Comparison of ENCODE assay signal across 9 mouse cellular contexts in genomic region chr11:17212903-17213509, GRCm38 (mm10). TPM values are rescaled to one million over a fixed set of nuclear protein-coding genes. Genes with fewer than 3 reads are reported as not detected.
A peak's percentile ranks its signal among the peaks of the same experiment; 100 is the strongest.
DNase-seq lines count a peak whose midpoint lies in the region; ATAC-seq and TF ChIP-seq lines count a peak whose summit lies in the region.
"Had no signal": no experiment of that assay in that cellular context is flagged by ENCODE, and none has a peak within 500 bp of the region (broad histone marks: within the 10 kb centered on the region; RNA-seq: fewer than 3 reads in every experiment).

No protein-coding gene starts in this region.

- H3K36me3 ChIP-seq in heart, embryonic 10.5 days = peaks cover 12% of the 10 kb centered on the region
- peaks cover 4% of the 10 kb centered on the region; the same call in 1 of the 2 replicates for H3K36me3 ChIP-seq in hindbrain, embryonic 16.5 days (ENCODE audit: control insufficient read depth, insufficient read depth, low read length)
- H3K36me3 ChIP-seq in midbrain, embryonic 10.5 days = peaks cover 15% of the 10 kb centered on the region

- H3K9ac ChIP-seq in hindbrain, embryonic 16.5 days (ENCODE audit: low read depth, low read length) = no peak overlapping the region

- peak overlapping the region; percentile 85 for H3K4me2 ChIP-seq in hindbrain, embryonic 16.5 days (ENCODE audit: low read length)

- H3K4me1 ChIP-seq in heart, embryonic 10.5 days = peaks cover 14% of the 10 kb centered on the region
- no peaks in the 10 kb centered on the region for H3K4me1 ChIP-seq in bone marrow, adult 2 months (ENCODE audit: control insufficient read depth, insufficient read depth, low read length)
- H3K4me1 ChIP-seq in hindbrain, embryonic 16.5 days (ENCODE audit: control insufficient read depth, insufficient read depth, low read depth, low read length) = peaks cover 23% of the 10 kb centered on the region
- H3K4me1 ChIP-seq in midbrain, embryonic 10.5 days = peaks cover 26% of the 10 kb centered on the region

- no peak for TF ChIP-seq POLR2A in bone marrow, adult 2 months (IDR thresholded peaks at IDR 0.05; ENCODE audit: borderline replicate concordance, control insufficient read depth, low read depth, low read length)

- 51% methylated on average over 5 of the region's 5 CpGs for WGBS in heart, embryonic 10.5 days
- 42% methylated on average over 5 of the region's 5 CpGs for WGBS in bone marrow, adult 2 months
- 86% methylated on average over 5 of the region's 5 CpGs for WGBS in hindbrain, embryonic 16.5 days
- WGBS in midbrain, embryonic 10.5 days = 87% methylated on average over 5 of the region's 5 CpGs

- no peak for DNase-seq in heart, embryonic 10.5 days (ENCODE audit: low spot score)
- no peak for DNase-seq in heart, adult 9 months (ENCODE audit: low spot score in 2 of 2)
- no peak for DNase-seq in midbrain, embryonic 10.5 days (ENCODE audit: low spot score)
- no peak for DNase-seq in spleen, postnatal 14 days (ENCODE audit: low spot score in 2 of 2)
- no peak for DNase-seq in yolk sac, embryonic 10.5 days (ENCODE audit: low spot score)
- DNase-seq in adrenal gland, postnatal 14 days = no peak
- DNase-seq: lung, adult 2 months had no signal

- H3K4me3 ChIP-seq in heart, embryonic 10.5 days = peak overlapping the region; percentile 84
- peak overlapping the region; percentile 29 for H3K4me3 ChIP-seq in bone marrow, adult 2 months (replicated peaks; ENCODE audit: control insufficient read depth, low read depth, low read length)
- no peak overlapping the region for H3K4me3 ChIP-seq in hindbrain, embryonic 16.5 days (ENCODE audit: low read length)
- peak overlapping the region; percentile 92 for H3K4me3 ChIP-seq in midbrain, embryonic 10.5 days

- TF ChIP-seq CTCF in bone marrow, adult 2 months (IDR thresholded peaks at IDR 0.05; ENCODE audit: control insufficient read depth, insufficient read depth, low read length) = no peak

- H3K27me3 ChIP-seq in heart, embryonic 10.5 days (ENCODE audit: insufficient read depth, poor library complexity, severe bottlenecking) = no peaks in the 10 kb centered on the region
- no peaks in the 10 kb centered on the region for H3K27me3 ChIP-seq in hindbrain, embryonic 16.5 days (replicated peaks; ENCODE audit: control insufficient read depth, insufficient read depth, low read length)
- no peaks in the 10 kb centered on the region for H3K27me3 ChIP-seq in midbrain, embryonic 10.5 days (ENCODE audit: low read depth, poor library complexity, severe bottlenecking)

- H3K27ac ChIP-seq in heart, embryonic 10.5 days = no peak overlapping the region
- no peak overlapping the region for H3K27ac ChIP-seq in bone marrow, adult 2 months (ENCODE audit: control insufficient read depth, insufficient read depth, low read depth, low read length, poor library complexity)
- no peak overlapping the region for H3K27ac ChIP-seq in hindbrain, embryonic 16.5 days (ENCODE audit: low read depth, low read length)
- no peak overlapping the region for H3K27ac ChIP-seq in midbrain, embryonic 10.5 days (replicated peaks)

- no peak for ATAC-seq in hindbrain, embryonic 16.5 days

- H3K9me3 ChIP-seq in heart, embryonic 10.5 days = no peaks in the 10 kb centered on the region
- no peaks in the 10 kb centered on the region for H3K9me3 ChIP-seq in hindbrain, embryonic 16.5 days (ENCODE audit: control insufficient read depth, low read length)
- no peaks in the 10 kb centered on the region for H3K9me3 ChIP-seq in midbrain, embryonic 10.5 days (replicated peaks)

RNA-seq across cellular contexts. Expression of gene Pno1, which starts 1.6 kb away (rescaled TPM):
- 95.4 and 114 TPM in 2 replicates for polyA plus RNA-seq in heart, embryonic 10.5 days (2016; fragmentation: Nextera tagmentation; extraction: Ambion mirVana)
- polyA plus RNA-seq in bone marrow, adult 2 months (2011; ENCODE audit: insufficient read depth, insufficient read length, low replicate concordance, missing spikeins) = 9.6 and 28.6 TPM in 2 replicates
- 45.2 and 55.1 TPM in 2 replicates for polyA plus RNA-seq in hindbrain, embryonic 16.5 days (2015; fragmentation: Nextera tagmentation; extraction: Ambion mirVana)
- polyA plus RNA-seq in midbrain, embryonic 10.5 days (2016; fragmentation: Nextera tagmentation; extraction: Ambion mirVana) = 94.6 and 123 TPM in 2 replicates
- total RNA-seq in adrenal gland, postnatal 14 days (2021) = 40.9 and 46.4 TPM in 2 replicates

RNA-seq across cellular contexts. Expression of gene Wdr92, which starts 31.1 kb away (rescaled TPM):
- 22.8 and 27.6 TPM in 2 replicates for polyA plus RNA-seq in heart, embryonic 10.5 days (2016; fragmentation: Nextera tagmentation; extraction: Ambion mirVana)
- polyA plus RNA-seq in bone marrow, adult 2 months (2011; ENCODE audit: insufficient read depth, insufficient read length, low replicate concordance, missing spikeins) = 5.4 and 11.1 TPM in 2 replicates
- polyA plus RNA-seq in hindbrain, embryonic 16.5 days (2015; fragmentation: Nextera tagmentation; extraction: Ambion mirVana) = 18.0 TPM in 2 replicates
- polyA plus RNA-seq in midbrain, embryonic 10.5 days (2016; fragmentation: Nextera tagmentation; extraction: Ambion mirVana) = 30.0 and 31.0 TPM in 2 replicates
- 15.3 and 15.5 TPM in 2 replicates for total RNA-seq in adrenal gland, postnatal 14 days (2021)

RNA-seq across cellular contexts. Expression of gene C1d, which starts 44.4 kb away (rescaled TPM):
- 85.5 and 94.1 TPM in 2 replicates for polyA plus RNA-seq in heart, embryonic 10.5 days (2016; fragmentation: Nextera tagmentation; extraction: Ambion mirVana)
- 40.3 and 51.1 TPM in 2 replicates for polyA plus RNA-seq in bone marrow, adult 2 months (2011; ENCODE audit: insufficient read depth, insufficient read length, low replicate concordance, missing spikeins)
- polyA plus RNA-seq in hindbrain, embryonic 16.5 days (2015; fragmentation: Nextera tagmentation; extraction: Ambion mirVana) = 142 and 157 TPM in 2 replicates
- 107 and 111 TPM in 2 replicates for polyA plus RNA-seq in midbrain, embryonic 10.5 days (2016; fragmentation: Nextera tagmentation; extraction: Ambion mirVana)
- total RNA-seq in adrenal gland, postnatal 14 days (2021) = 55.0 and 67.1 TPM in 2 replicates

RNA-seq across cellular contexts. Expression of gene Ppp3r1, which starts 53.9 kb away (rescaled TPM):
- 75.1 and 76.7 TPM in 2 replicates for polyA plus RNA-seq in heart, embryonic 10.5 days (2016; fragmentation: Nextera tagmentation; extraction: Ambion mirVana)
- polyA plus RNA-seq in bone marrow, adult 2 months (2011; ENCODE audit: insufficient read depth, insufficient read length, low replicate concordance, missing spikeins) = 17.9 and 21.5 TPM in 2 replicates
- polyA plus RNA-seq in hindbrain, embryonic 16.5 days (2015; fragmentation: Nextera tagmentation; extraction: Ambion mirVana) = 220 and 236 TPM in 2 replicates
- polyA plus RNA-seq in midbrain, embryonic 10.5 days (2016; fragmentation: Nextera tagmentation; extraction: Ambion mirVana) = 77.3 and 84.7 TPM in 2 replicates
- total RNA-seq in adrenal gland, postnatal 14 days (2021) = 85.5 and 98.9 TPM in 2 replicates
